ENCODE assay signal across 8 mouse cellular contexts in the genomic region with DNA sequence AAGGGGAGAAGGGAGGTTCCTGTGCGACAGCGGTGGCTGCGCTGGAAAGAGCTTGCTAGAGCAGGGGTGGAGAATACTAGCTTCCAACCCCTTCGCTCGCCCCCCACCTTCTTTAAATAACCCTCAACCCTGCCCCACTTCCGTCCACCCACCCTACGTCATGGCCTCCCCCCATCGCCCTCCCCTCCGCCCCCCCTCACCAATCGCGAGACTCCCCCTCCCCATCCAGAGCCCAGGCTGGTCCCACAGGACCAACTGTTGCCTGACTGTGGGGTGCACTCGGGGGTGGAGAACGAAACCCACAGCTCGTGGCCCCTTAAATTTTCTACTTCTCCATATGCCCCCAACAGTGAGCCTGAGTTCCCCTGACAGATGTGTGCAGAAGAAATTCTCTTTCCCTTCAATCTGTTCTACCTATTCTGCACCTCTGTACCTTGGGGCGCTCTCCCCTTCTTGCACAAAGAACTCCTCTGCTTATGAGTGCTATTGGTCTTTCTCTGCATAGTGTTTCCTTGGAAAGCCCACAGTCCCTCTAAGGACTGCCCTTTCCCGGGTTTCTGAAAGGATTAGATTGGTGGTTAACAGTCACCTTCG. TPM values are rescaled to one million over a fixed set of nuclear protein-coding genes. Genes with fewer than 3 reads are reported as not detected.
DNase-seq lines count a peak whose midpoint lies in the region; ATAC-seq lines count a peak whose summit lies in the region.

A gene (minus strand): TSS at position 544 of the 594 bp plus-strand sequence.

- no peaks in the 10 kb centered on the region for H3K27me3 ChIP-seq in neural tube, embryonic 11.5 days (ENCODE audit: control insufficient read depth, insufficient read depth, low read length)
- H3K27me3 ChIP-seq in hindbrain, embryonic 10.5 days (ENCODE audit: insufficient read depth, poor library complexity, severe bottlenecking), result no peaks in the 10 kb centered on the region; the same call in 1 of the 2 replicates
- H3K27me3 ChIP-seq in liver, embryonic 11.5 days (replicated peaks; ENCODE audit: control insufficient read depth, insufficient read depth, low read length), result peaks cover 11% of the 10 kb centered on the region

- peak within 1 kb of the TSS; percentile 53 for H3K4me3 ChIP-seq in neural tube, embryonic 11.5 days (ENCODE audit: low read depth, low read length)
- peak within 1 kb of the TSS; percentile 66 for H3K4me3 ChIP-seq in hindbrain, embryonic 10.5 days
- peak within 1 kb of the TSS; percentile 51 for H3K4me3 ChIP-seq in liver, embryonic 11.5 days (ENCODE audit: low read depth, low read length)

- peak within 1 kb of the TSS; percentile 53 for H3K4me2 ChIP-seq in neural tube, embryonic 11.5 days (ENCODE audit: low read depth)
- peak within 1 kb of the TSS; percentile 61 for H3K4me2 ChIP-seq in liver, embryonic 11.5 days

- no peak within 1 kb of the TSS for H3K27ac ChIP-seq in neural tube, embryonic 11.5 days (ENCODE audit: low read depth, low read length)
- peak within 1 kb of the TSS; percentile 85 for H3K27ac ChIP-seq in hindbrain, embryonic 10.5 days
- H3K27ac ChIP-seq in liver, embryonic 11.5 days (ENCODE audit: low read depth, low read length), result no peak within 1 kb of the TSS

- no peaks in the 10 kb centered on the region for H3K36me3 ChIP-seq in neural tube, embryonic 11.5 days (ENCODE audit: control insufficient read depth, insufficient read depth, low read length)
- no peaks in the 10 kb centered on the region for H3K36me3 ChIP-seq in hindbrain, embryonic 10.5 days
- no peaks in the 10 kb centered on the region for H3K36me3 ChIP-seq in liver, embryonic 11.5 days (ENCODE audit: control insufficient read depth, insufficient read depth, low read length)

- peak; percentile 55 for ATAC-seq in neural tube, embryonic 11.5 days (ENCODE audit: insufficient read depth, low FRiP score, low TSS enrichment)
- 0 out of 2 replicates have a peak, but pooled peaks have one; percentile 10 for ATAC-seq in liver, embryonic 11.5 days (replicated peaks; ENCODE audit: low FRiP score)

- H3K4me1 ChIP-seq in neural tube, embryonic 11.5 days (ENCODE audit: control insufficient read depth, insufficient read depth, low read length), result no peaks in the 10 kb centered on the region
- peaks cover 4% of the 10 kb centered on the region; the same call in 1 of the 2 replicates for H3K4me1 ChIP-seq in hindbrain, embryonic 10.5 days (replicated peaks)
- H3K4me1 ChIP-seq in liver, embryonic 11.5 days (replicated peaks; ENCODE audit: control insufficient read depth, insufficient read depth, low read length), result no peaks in the 10 kb centered on the region

- WGBS in neural tube, embryonic 11.5 days, result 21% methylated on average over 14 of the region's 17 CpGs
- WGBS in hindbrain, embryonic 10.5 days, result 33% methylated on average over 17 of the region's 17 CpGs
- WGBS in liver, embryonic 11.5 days, result 21% methylated on average over 15 of the region's 17 CpGs

- H3K9ac ChIP-seq in neural tube, embryonic 11.5 days (ENCODE audit: low read length), result peak within 1 kb of the TSS; percentile 57
- peak within 1 kb of the TSS; percentile 8; the same call in 1 of the 2 replicates for H3K9ac ChIP-seq in liver, embryonic 11.5 days (ENCODE audit: low read depth, low read length)

- DNase-seq in cerebellum, postnatal 10 days, result peak; percentile 48 to 53
- no peak for DNase-seq in cerebellum, adult 9-11 months
- DNase-seq in neural tube, embryonic 11.5 days (ENCODE audit: low spot score), result no peak
- no peak for DNase-seq in neural tube, embryonic 10.5 days (ENCODE audit: extremely low spot score, low spot score)
- DNase-seq in hindbrain, embryonic 10.5 days (ENCODE audit: low spot score), result peak; percentile 36
- no peak for DNase-seq in liver, embryonic 11.5 days (ENCODE audit: low spot score)
- peak; percentile 47 for DNase-seq in testis, postnatal 10 days (ENCODE audit: low spot score)
- no peak for DNase-seq in gastrocnemius, adult 18-20 months (ENCODE audit: low spot score)

- no peaks in the 10 kb centered on the region for H3K9me3 ChIP-seq in neural tube, embryonic 11.5 days (ENCODE audit: control insufficient read depth, low read length)
- no peaks in the 10 kb centered on the region for H3K9me3 ChIP-seq in hindbrain, embryonic 10.5 days
- no peaks in the 10 kb centered on the region for H3K9me3 ChIP-seq in liver, embryonic 11.5 days (ENCODE audit: control insufficient read depth, low read length)

RNA-seq across cellular contexts. Expression of the gene that starts here (rescaled TPM):
- polyA plus RNA-seq in neural tube, embryonic 11.5 days (2014; fragmentation: Nextera tagmentation; extraction: Ambion mirVana), result 22.6 and 23.2 TPM in 2 replicates
- polyA plus RNA-seq in hindbrain, embryonic 10.5 days (2016; fragmentation: Nextera tagmentation; extraction: Ambion mirVana), result 14.0 and 16.2 TPM in 2 replicates
- 14.9 and 17.0 TPM in 2 replicates for polyA plus RNA-seq in liver, embryonic 11.5 days (2014; fragmentation: Nextera tagmentation; extraction: Ambion mirVana)
- total RNA-seq in gastrocnemius, adult 18-20 months (2021), result 1 to 10 TPM; 3.9 to 4.8 TPM

Comparison
In these comparisons a context has a peak if more than half of its experiments do, and no peak if none do; other contexts are left out.
1. DNase-seq: peak in cerebellum, postnatal 10 days (2 of 2), hindbrain, embryonic 10.5 days (single experiment) and testis, postnatal 10 days (single experiment); none in cerebellum, adult 9-11 months (single experiment), neural tube, embryonic 11.5 days (single experiment), neural tube, embryonic 10.5 days (single experiment), liver, embryonic 11.5 days (single experiment) and gastrocnemius, adult 18-20 months (single experiment).
2. Peak in every context shown above with its lines, with median percentiles within 50 percentile points of each other: H3K4me3 ChIP-seq.